Mouse (Mus musculus) midbrain, embryonic 16.5 days (tissue): Measurements from ENCODE around the gene Galc. TPM values are rescaled to one million over a fixed set of nuclear protein-coding genes. Genes with fewer than 3 reads are reported as not detected.
"Not testable (repeated sequence)": the region's sequence is repeated elsewhere in the genome, so short reads cannot be mapped to it uniquely, and the experiment has no call there.

Experiments
- ATAC-seq: fragments of 200-750 bp; cut with Nextera tagmentation; 2 replicates; pipeline ENCODE4 v1.8.0; 2017; ENCODE audit warnings: moderate TSS enrichment
- H3K27ac ChIP-seq: fragments of 300-500 bp; sonication (generic); 2 replicates; pipeline ENCODE4 v1.5.1; 2014; ENCODE audit warnings: mild to moderate bottlenecking, low read length, mixed read lengths
- H3K27me3 ChIP-seq: fragments of 300-500 bp; sonication (generic); 2 replicates; pipeline ENCODE4 v1.6.1; 2014; ENCODE audit warnings: low read depth, low read length, mixed read lengths; ENCODE audit not compliant: control insufficient read depth, insufficient read depth
- H3K36me3 ChIP-seq: fragments of 300-500 bp; sonication (generic); 2 replicates; pipeline ENCODE4 v1.6.1; 2014; ENCODE audit warnings: mild to moderate bottlenecking, low read length, moderate library complexity, mixed read lengths; ENCODE audit not compliant: control insufficient read depth, insufficient read depth
- H3K4me1 ChIP-seq: fragments of 300-500 bp; sonication (generic); 2 replicates; pipeline ENCODE4 v1.6.1; 2014; ENCODE audit warnings: mild to moderate bottlenecking, low read length, mixed read lengths; ENCODE audit not compliant: control insufficient read depth, insufficient read depth
- H3K4me2 ChIP-seq: fragments of 300-500 bp; sonication (generic); 2 replicates; pipeline ENCODE4 v1.6.1; 2014; ENCODE audit warnings: mild to moderate bottlenecking, low read length, mixed read lengths
- H3K4me3 ChIP-seq: fragments of 300-500 bp; sonication (generic); 2 replicates; pipeline ENCODE4 v1.5.1; 2014; ENCODE audit warnings: low read depth, mild to moderate bottlenecking, low read length, moderate library complexity, mixed read lengths
- H3K9ac ChIP-seq: fragments of 300-500 bp; sonication (generic); 2 replicates; pipeline ENCODE4 v1.6.1; 2014; ENCODE audit warnings: low read depth, low read length, mixed read lengths
- H3K9me3 ChIP-seq: fragments of 300-500 bp; sonication (generic); replicated peaks from 2 replicates; pipeline ENCODE4 v1.6.1; 2014; ENCODE audit warnings: mild to moderate bottlenecking, low read length, mixed read lengths; ENCODE audit not compliant: control insufficient read depth, poor library complexity, severe bottlenecking
- WGBS: fragments of 180-500 bp; shearing (Covaris S2); extraction: QIAGEN DNeasy Blood & Tissue Kit; methylation state at CpG from one replicate; pipeline ENCODE4 v1.1.7; 2014; 5-methylcytosine and 5-hydroxymethylcytosine counted together
- polyA plus RNA-seq: library from polyadenylated mRNA; unstranded; fragments of >200 nt; fragmentation: Nextera tagmentation; extraction: Ambion mirVana; gene quantifications from 2 replicates; pipeline ENCODE4 v1.2.1, GENCODE M21; 2015

Gene Galc
- polyA plus RNA-seq, 1 experiment from 2014 or later = 12.7 TPM

- not testable (repeated sequence) for H3K9ac ChIP-seq, ATAC-seq, H3K9me3 ChIP-seq, H3K4me2 ChIP-seq, H3K4me3 ChIP-seq, H3K27me3 ChIP-seq, H3K4me1 ChIP-seq, H3K36me3 ChIP-seq, H3K27ac ChIP-seq
- 91% methylated on average over 6 of the region's 6 CpGs for WGBS
Observed at GRCm38 (mm10) chr12:98238478-98238877, 20.8 kb downstream of the Galc start.

DNA sequence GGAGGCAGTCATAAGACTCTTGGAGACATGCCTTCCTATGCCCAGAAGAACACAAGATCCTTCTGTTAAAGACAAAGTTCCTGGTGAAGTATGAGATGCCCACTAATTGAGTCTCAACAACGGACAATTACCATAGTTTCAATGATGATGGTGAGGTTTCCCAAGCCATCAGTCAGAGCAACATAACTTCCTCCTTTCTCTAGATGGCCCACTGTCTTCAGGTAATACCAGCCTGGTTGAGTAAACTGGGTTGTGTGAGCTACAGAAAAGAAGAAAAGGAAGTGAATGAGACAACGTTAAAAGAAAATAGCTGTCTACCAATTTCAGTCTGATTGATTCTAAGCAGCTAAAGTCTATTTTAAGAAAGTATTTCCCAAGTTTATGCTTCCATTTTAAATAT lies 32.2 kb downstream of the Galc start:
- Histone ChIP-seq H3K4me2 (no peak overlapping the region), H3K27me3 (no peaks in the 10 kb centered on the region), H3K4me1 (no peaks in the 10 kb centered on the region), H3K27ac (no peak overlapping the region), H3K9ac (no peak overlapping the region), H3K4me3 (no peak overlapping the region), H3K9me3 (no peaks in the 10 kb centered on the region), H3K36me3 (peaks cover 11% of the 10 kb centered on the region; the same call in 1 of the 2 replicates)
- 91% methylated on average over 2 of the region's 2 CpGs for WGBS
- no peak for ATAC-seq

- Histone ChIP-seq H3K27me3 (no peaks in the 10 kb centered on the region), H3K36me3 (peaks cover 11% of the 10 kb centered on the region; the same call in 1 of the 2 replicates), H3K4me1 (no peaks in the 10 kb centered on the region), H3K4me3 (no peak overlapping the region), H3K9ac (no peak overlapping the region), H3K27ac (no peak overlapping the region), H3K9me3 (no peaks in the 10 kb centered on the region), H3K4me2 (no peak overlapping the region)
- 93% methylated on average over 5 of the region's 5 CpGs for WGBS
- no peak for ATAC-seq
Observed at GRCm38 (mm10) chr12:98223286-98223685, 36.0 kb downstream of the Galc start.

- Histone ChIP-seq H3K27me3 (no peaks in the 10 kb centered on the region), H3K4me1 (no peaks in the 10 kb centered on the region), H3K4me2 (peak overlapping the region; percentile 6; the same call in 1 of the 2 replicates), H3K27ac (no peak overlapping the region), H3K4me3 (no peak overlapping the region), H3K9ac (no peak overlapping the region), H3K36me3 (no peaks in the 10 kb centered on the region), H3K9me3 (no peaks in the 10 kb centered on the region)
- ATAC-seq = no peak
- WGBS = 71% methylated on average over 11 of the region's 11 CpGs
Observed at GRCm38 (mm10) chr12:98216432-98216831, 42.8 kb downstream of the Galc start.

DNA sequence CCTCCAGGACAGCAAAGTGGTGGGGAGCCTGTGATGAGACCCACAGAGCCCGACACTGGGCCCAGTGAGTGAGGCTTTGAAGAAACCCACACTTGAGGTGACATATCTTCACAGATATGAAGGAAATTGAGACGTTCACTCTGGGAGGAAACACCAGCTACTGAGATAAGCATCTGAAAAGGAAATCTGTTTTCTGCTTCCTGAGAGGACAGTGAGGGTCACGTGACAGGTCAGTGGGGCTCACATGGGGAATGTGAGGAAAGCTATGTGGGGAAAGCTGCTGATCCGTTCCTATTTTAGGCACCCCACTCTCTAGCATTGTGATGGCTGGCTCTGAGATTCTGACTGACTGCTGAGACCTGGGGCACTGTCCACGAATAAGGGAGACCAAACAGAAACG lies 43.7 kb downstream of the Galc start:
- Histone ChIP-seq H3K4me3 (no peak overlapping the region), H3K9me3 (no peaks in the 10 kb centered on the region), H3K27me3 (no peaks in the 10 kb centered on the region), H3K36me3 (no peaks in the 10 kb centered on the region), H3K4me2 (no peak overlapping the region), H3K4me1 (no peaks in the 10 kb centered on the region), H3K27ac (no peak overlapping the region), H3K9ac (no peak overlapping the region)
- WGBS = 68% methylated on average over 6 of the region's 6 CpGs
- no peak for ATAC-seq

- Histone ChIP-seq H3K4me2 (no peak overlapping the region), H3K9ac (no peak overlapping the region), H3K4me1 (no peaks in the 10 kb centered on the region), H3K27me3 (no peaks in the 10 kb centered on the region), H3K27ac (no peak overlapping the region), H3K4me3 (no peak overlapping the region), H3K9me3 (no peaks in the 10 kb centered on the region), H3K36me3 (no peaks in the 10 kb centered on the region)
- WGBS = 89% methylated on average over 14 of the region's 14 CpGs
- no peak for ATAC-seq
Observed at GRCm38 (mm10) chr12:98214191-98214590, 45.1 kb downstream of the Galc start.

DNA sequence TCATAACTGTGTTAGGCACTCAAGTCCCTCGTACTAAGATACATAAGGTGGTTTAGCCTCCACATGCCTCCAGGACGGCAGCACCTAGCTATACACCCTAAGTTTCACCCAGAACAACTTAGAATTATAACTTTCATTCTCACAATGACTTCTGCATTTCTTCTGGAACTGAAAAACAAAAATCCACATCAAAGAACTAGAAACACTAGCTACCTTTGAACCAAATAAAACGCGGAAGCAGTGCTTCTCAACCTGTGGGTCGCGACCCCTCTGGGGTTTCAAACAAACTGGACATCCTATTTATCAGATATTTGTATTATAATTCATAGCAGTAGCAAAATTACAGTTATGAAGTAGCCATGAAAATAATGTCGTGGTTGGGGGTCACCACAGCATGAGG lies 45.5 kb downstream of the Galc start:
- no peak for ATAC-seq
- Histone ChIP-seq H3K4me3 (no peak overlapping the region), H3K36me3 (no peaks in the 10 kb centered on the region), H3K4me1 (no peaks in the 10 kb centered on the region), H3K4me2 (no peak overlapping the region), H3K27ac (no peak overlapping the region), H3K9ac (no peak overlapping the region), H3K9me3 (no peaks in the 10 kb centered on the region), H3K27me3 (no peaks in the 10 kb centered on the region)
- 88% methylated on average over 7 of the region's 7 CpGs for WGBS

GRCm38 (mm10) chr12:98213332-98213731 lies 45.9 kb downstream of the Galc start:
- no peak overlapping the region for H3K27ac ChIP-seq
- no peak overlapping the region for H3K4me3 ChIP-seq
- ATAC-seq = no peak
- H3K9ac ChIP-seq = no peak overlapping the region
- no peaks in the 10 kb centered on the region for H3K4me1 ChIP-seq
- H3K4me2 ChIP-seq = no peak overlapping the region
- H3K27me3 ChIP-seq = no peaks in the 10 kb centered on the region
- WGBS = 89% methylated on average over 7 of the region's 7 CpGs
- H3K36me3 ChIP-seq = no peaks in the 10 kb centered on the region
- no peaks in the 10 kb centered on the region for H3K9me3 ChIP-seq

DNA sequence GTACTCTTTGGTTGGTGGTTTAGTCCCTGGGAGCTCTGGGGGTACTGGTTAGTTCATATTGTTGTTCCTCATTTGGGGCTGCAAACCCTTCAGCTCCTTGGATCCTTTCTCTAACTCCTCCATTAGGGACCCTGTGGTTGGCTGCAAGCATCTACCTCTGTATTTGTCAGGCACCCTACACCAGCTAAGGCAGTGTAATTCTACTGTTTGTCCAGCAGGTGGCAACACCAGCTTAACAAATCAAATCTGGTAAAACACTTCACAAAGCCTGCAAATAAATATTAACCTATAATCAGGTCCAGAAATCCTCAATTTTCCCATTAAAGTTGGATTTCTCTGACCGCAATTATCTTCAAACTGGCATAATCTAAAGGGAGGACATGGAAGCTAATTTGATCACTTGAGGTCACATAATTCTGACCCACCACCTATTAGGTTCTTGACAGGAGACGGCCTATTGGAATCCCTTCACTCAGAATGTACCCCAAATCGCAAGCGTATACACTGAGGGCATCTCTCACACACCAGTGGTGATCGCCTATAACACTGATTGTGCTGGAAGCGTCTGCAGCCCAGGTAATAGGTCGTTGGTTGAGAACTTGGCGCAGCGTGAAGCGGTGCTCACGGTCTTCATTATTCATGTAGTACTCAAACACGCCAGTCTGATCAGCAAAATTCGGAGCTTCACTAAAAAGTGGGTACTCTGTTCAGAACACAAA lies 46.6 kb downstream of the Galc start:
- peak; percentile 53; the same call in 1 of the 2 replicates for ATAC-seq

More for the DNA sequence above, 46.6 kb downstream of the Galc start:
- H3K4me3 ChIP-seq = no peak overlapping the region
- no peaks in the 10 kb centered on the region for H3K27me3 ChIP-seq
- no peaks in the 10 kb centered on the region for H3K4me1 ChIP-seq
- H3K4me2 ChIP-seq = no peak overlapping the region
- no peaks in the 10 kb centered on the region for H3K36me3 ChIP-seq
- no peaks in the 10 kb centered on the region for H3K9me3 ChIP-seq
- H3K27ac ChIP-seq = no peak overlapping the region
- H3K9ac ChIP-seq = no peak overlapping the region
- WGBS = 89% methylated on average over 13 of the region's 13 CpGs
